Mouse (Mus musculus) liver, postnatal 0 days (tissue): ENCODE measurements around the gene Irgc1.

ENCODE experiments used
- CTCF ChIP-seq: sonication (generic); IDR thresholded peaks from 2 replicates; pipeline ENCODE4 v1.5.1; 2016; ENCODE audit warnings: antibody characterized with exemption, low read depth
- EP300 ChIP-seq: IDR thresholded peaks from 2 replicates; pipeline ENCODE4 v1.6.1; 2016; ENCODE audit warnings: antibody characterized with exemption, low read depth, mild to moderate bottlenecking

GRCm38 (mm10) chr7:24467886-24468285, 15.8 kb upstream of the Irgc1 start:
- TF ChIP-seq CTCF (no peak), EP300 (no peak)
